Mouse (Mus musculus) limb, embryonic 15.5 days (tissue): Measurements from ENCODE around the gene Arx. TPM values are rescaled to one million over a fixed set of nuclear protein-coding genes. Genes with fewer than 3 reads are reported as not detected.

Experiments used
- ATAC-seq: fragments of 200-750 bp; cut with Nextera tagmentation; 2 replicates; pipeline ENCODE4 v1.8.0; 2017; ENCODE audit warnings: low read depth, moderate TSS enrichment; ENCODE audit not compliant: insufficient number of reproducible peaks, low FRiP score, low TSS enrichment
- H3K27ac ChIP-seq: fragments of 300-500 bp; sonication (generic); 2 replicates; pipeline ENCODE4 v1.5.1; 2015; ENCODE audit warnings: moderate library complexity, mild to moderate bottlenecking, inconsistent platforms
- H3K27me3 ChIP-seq: fragments of 300-500 bp; sonication (generic); 2 replicates; pipeline ENCODE4 v1.6.1; 2015; ENCODE audit warnings: inconsistent platforms
- H3K36me3 ChIP-seq: fragments of 300-500 bp; sonication (generic); 2 replicates; pipeline ENCODE4 v1.6.1; 2015; ENCODE audit warnings: inconsistent platforms
- H3K4me1 ChIP-seq: fragments of 300-500 bp; sonication (generic); 2 replicates; pipeline ENCODE4 v1.6.1; 2015; ENCODE audit warnings: inconsistent platforms
- H3K4me2 ChIP-seq: fragments of 300-500 bp; sonication (generic); 2 replicates; pipeline ENCODE4 v1.6.1; 2015; ENCODE audit warnings: mild to moderate bottlenecking, inconsistent platforms
- H3K4me3 ChIP-seq: fragments of 300-500 bp; sonication (generic); 2 replicates; pipeline ENCODE4 v1.5.1; 2015; ENCODE audit warnings: mild to moderate bottlenecking, inconsistent platforms
- H3K9ac ChIP-seq: fragments of 300-500 bp; sonication (generic); 2 replicates; pipeline ENCODE4 v1.6.1; 2015; ENCODE audit warnings: inconsistent platforms
- H3K9me3 ChIP-seq: fragments of 300-500 bp; sonication (generic); 2 replicates; pipeline ENCODE4 v1.6.1; 2016; ENCODE audit warnings: inconsistent platforms
- WGBS: fragments of 180-500 bp; shearing (Covaris S2); methylation state at CpG from one replicate; pipeline ENCODE4 v1.1.7; 2015; 5-methylcytosine and 5-hydroxymethylcytosine counted together
- polyA plus RNA-seq: library from polyadenylated mRNA; unstranded; fragments of >200 nt; fragmentation: Nextera tagmentation; extraction: Ambion mirVana; gene quantifications from 2 replicates; pipeline ENCODE4 v1.2.1, GENCODE M21; 2015

Arx gene
- polyA plus RNA-seq, 1 experiment from 2014 or later, result 0.40 TPM

- no peak overlapping the region for H3K9ac ChIP-seq
- no peak overlapping the region for H3K4me3 ChIP-seq
- no peak for ATAC-seq
- WGBS, result 19% methylated on average over 25 of the region's 25 CpGs
- peaks cover 14% of the 10 kb centered on the region for H3K4me1 ChIP-seq
- H3K36me3 ChIP-seq, result no peaks in the 10 kb centered on the region
- H3K27me3 ChIP-seq, result peaks cover 91% of the 10 kb centered on the region
- no peaks in the 10 kb centered on the region for H3K9me3 ChIP-seq
- no peak overlapping the region for H3K4me2 ChIP-seq
- no peak overlapping the region for H3K27ac ChIP-seq
These were observed 8.7 kb downstream of the Arx start for GRCm38 (mm10) chrX:93294736-93295490.

GRCm38 (mm10) chrX:93295819-93296218 lies 9.6 kb downstream of the Arx start:
- no peak overlapping the region for H3K4me2 ChIP-seq
- no peaks in the 10 kb centered on the region for H3K9me3 ChIP-seq
- H3K4me3 ChIP-seq, result no peak overlapping the region
- H3K36me3 ChIP-seq, result no peaks in the 10 kb centered on the region
- WGBS, result 23% methylated on average over 5 of the region's 5 CpGs
- no peak overlapping the region for H3K9ac ChIP-seq
- ATAC-seq, result no peak
- no peak overlapping the region for H3K27ac ChIP-seq
- peaks cover 92% of the 10 kb centered on the region for H3K27me3 ChIP-seq
- peaks cover 14% of the 10 kb centered on the region for H3K4me1 ChIP-seq

GRCm38 (mm10) chrX:93297001-93297441 lies 10.8 kb downstream of the Arx start:
- Histone ChIP-seq H3K27ac (no peak overlapping the region), H3K4me3 (peak overlapping the region; percentile 27), H3K9ac (no peak overlapping the region), H3K36me3 (no peaks in the 10 kb centered on the region), H3K9me3 (no peaks in the 10 kb centered on the region), H3K4me2 (peak overlapping the region; percentile 41), H3K4me1 (peaks cover 14% of the 10 kb centered on the region), H3K27me3 (peaks cover 92% of the 10 kb centered on the region)
- 16% methylated on average over 40 of the region's 40 CpGs for WGBS
- ATAC-seq, result 0 out of 2 replicates have a peak, but pooled peaks have one; percentile 24

DNA sequence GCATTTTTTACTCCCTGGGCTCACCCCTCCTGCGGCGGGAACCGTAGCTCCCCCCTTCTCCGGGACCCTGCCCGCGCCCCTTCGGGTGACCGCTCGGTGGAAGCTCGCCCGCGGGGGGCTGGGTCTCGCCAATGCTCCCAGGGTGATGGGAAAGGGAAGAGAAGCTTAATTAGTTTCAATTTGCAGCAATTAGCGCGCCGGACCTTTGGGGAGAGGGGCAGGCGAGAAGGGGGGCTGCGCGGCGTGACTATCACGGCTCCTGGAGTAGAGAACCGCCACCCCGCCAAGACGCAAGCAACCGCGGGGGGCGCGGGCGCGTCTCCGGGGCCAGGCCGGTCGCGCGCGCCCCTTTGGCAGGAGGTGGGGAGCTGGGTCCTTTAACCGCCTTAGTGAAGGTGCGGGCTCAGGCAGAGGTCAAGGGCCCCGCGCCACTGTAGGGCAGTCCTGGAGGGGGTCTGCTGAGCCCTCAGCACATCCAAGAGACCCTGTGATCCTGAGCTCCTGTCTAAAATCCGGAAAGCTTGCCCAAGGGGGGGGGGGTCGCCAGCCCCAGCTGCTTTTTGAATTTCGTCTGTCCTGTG lies 12.9 kb downstream of the Arx start:
- Histone ChIP-seq H3K36me3 (no peaks in the 10 kb centered on the region), H3K9me3 (no peaks in the 10 kb centered on the region), H3K4me2 (peak overlapping the region; percentile 46), H3K27me3 (peaks cover 90% of the 10 kb centered on the region), H3K4me1 (peaks cover 14% of the 10 kb centered on the region), H3K4me3 (peak overlapping the region; percentile 30), H3K9ac (no peak overlapping the region), H3K27ac (no peak overlapping the region)
- WGBS, result 20% methylated on average over 42 of the region's 43 CpGs
- no peak for ATAC-seq

DNA sequence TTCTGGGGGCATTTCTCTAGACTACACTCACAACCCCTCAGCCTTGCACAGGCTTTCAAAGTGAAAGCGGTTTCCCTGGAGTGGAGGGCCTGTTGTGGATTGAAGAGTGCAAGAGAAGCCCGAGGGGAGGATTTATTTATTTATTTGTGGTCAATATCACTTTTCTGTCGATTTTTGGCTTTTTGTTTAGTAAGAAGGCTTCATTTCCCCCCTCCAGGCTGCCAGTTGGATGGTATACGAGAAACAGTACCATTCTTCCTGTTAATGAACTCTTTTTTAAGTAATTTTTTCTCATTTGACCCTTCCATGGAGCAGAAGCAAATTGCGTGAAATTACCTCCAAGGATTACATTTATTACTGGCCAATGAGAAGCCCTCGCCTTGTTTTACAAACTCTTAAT lies 13.5 kb downstream of the Arx start:
- H3K4me3 ChIP-seq, result no peak overlapping the region
- no peaks in the 10 kb centered on the region for H3K36me3 ChIP-seq
- H3K9me3 ChIP-seq, result no peaks in the 10 kb centered on the region
- no peak for ATAC-seq
- no peak overlapping the region for H3K9ac ChIP-seq
- no peak overlapping the region for H3K27ac ChIP-seq
- peaks cover 12% of the 10 kb centered on the region for H3K4me1 ChIP-seq
- no peak overlapping the region for H3K4me2 ChIP-seq
- peaks cover 83% of the 10 kb centered on the region for H3K27me3 ChIP-seq
- 20% methylated on average over 6 of the region's 6 CpGs for WGBS

DNA sequence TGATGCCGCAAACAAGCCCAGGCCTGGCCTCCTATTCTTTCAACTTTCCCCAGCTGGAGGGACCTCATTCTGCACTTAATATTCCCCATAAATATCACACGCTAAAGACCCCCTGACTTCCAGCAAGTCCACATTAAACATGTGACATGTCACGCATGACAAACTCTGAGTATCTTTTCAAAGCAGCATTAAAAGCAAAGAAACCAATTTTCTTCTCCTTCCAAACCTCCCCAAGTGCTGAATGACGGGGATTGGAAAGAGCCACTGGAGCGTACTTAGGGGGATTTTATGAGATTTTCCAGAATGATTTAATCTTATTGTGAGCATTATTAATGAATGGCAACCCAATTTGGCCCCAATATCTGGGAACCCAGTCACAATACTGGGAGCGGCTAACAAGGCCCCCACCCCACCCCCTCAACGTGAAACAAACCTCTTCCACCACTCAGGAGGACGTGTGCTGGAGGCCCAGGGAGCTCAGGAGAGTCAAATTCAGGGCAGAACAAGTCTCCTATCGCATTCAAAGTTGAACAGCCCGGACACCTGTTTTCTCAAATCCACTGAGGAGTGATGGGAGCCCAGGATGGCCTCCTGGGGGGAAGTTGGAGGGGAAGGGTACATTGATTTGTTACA lies 14.1 kb downstream of the Arx start:
- 24% methylated on average over 10 of the region's 10 CpGs for WGBS
- no peaks in the 10 kb centered on the region for H3K9me3 ChIP-seq

GRCm38 (mm10) chrX:93301798-93302197 lies 15.6 kb downstream of the Arx start:
- peaks cover 11% of the 10 kb centered on the region for H3K4me1 ChIP-seq
- H3K36me3 ChIP-seq, result no peaks in the 10 kb centered on the region
- H3K27ac ChIP-seq, result no peak overlapping the region
- no peak overlapping the region for H3K4me3 ChIP-seq
- WGBS, result 13% methylated on average over 7 of the region's 7 CpGs
- H3K9me3 ChIP-seq, result no peaks in the 10 kb centered on the region
- H3K4me2 ChIP-seq, result no peak overlapping the region
- peaks cover 66% of the 10 kb centered on the region for H3K27me3 ChIP-seq
- no peak overlapping the region for H3K9ac ChIP-seq
- ATAC-seq, result no peak

More for the DNA sequence above, 14.1 kb downstream of the Arx start:
- Histone ChIP-seq H3K36me3 (no peaks in the 10 kb centered on the region), H3K4me2 (no peak overlapping the region), H3K27me3 (peaks cover 78% of the 10 kb centered on the region), H3K9ac (no peak overlapping the region), H3K27ac (no peak overlapping the region), H3K4me3 (no peak overlapping the region), H3K4me1 (peaks cover 12% of the 10 kb centered on the region)
- no peak for ATAC-seq

GRCm38 (mm10) chrX:93305780-93306179 lies 19.5 kb downstream of the Arx start:
- H3K9me3 ChIP-seq, result no peaks in the 10 kb centered on the region
- H3K4me3 ChIP-seq, result no peak overlapping the region
- WGBS, result 90% methylated on average over 7 of the region's 7 CpGs
- H3K9ac ChIP-seq, result no peak overlapping the region
- no peak for ATAC-seq
- H3K27ac ChIP-seq, result no peak overlapping the region
- no peaks in the 10 kb centered on the region for H3K4me1 ChIP-seq
- H3K36me3 ChIP-seq, result no peaks in the 10 kb centered on the region
- H3K27me3 ChIP-seq, result peaks cover 26% of the 10 kb centered on the region
- H3K4me2 ChIP-seq, result no peak overlapping the region

DNA sequence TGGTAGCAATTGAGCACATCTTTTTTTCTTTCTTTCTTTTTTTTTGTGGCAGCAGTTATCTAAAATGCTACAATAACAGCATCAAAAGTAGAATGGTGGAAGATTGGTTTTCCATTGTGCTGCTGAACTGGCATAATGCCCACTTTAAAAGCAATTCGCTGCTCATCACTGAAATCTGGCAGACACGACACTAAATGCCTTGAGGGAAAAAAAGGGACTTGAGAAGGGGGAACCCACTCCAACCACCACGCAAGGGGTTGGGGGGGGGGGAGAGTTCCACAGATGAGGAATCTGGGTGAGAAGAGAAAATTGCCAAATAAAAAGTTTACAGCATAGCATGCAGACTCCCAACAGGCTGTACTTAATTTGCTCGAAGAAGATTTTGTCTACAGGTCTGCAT lies 31.3 kb downstream of the Arx start:
- Histone ChIP-seq H3K4me1 (no peaks in the 10 kb centered on the region), H3K36me3 (no peaks in the 10 kb centered on the region), H3K27ac (no peak overlapping the region), H3K27me3 (no peaks in the 10 kb centered on the region), H3K9ac (no peak overlapping the region), H3K4me3 (no peak overlapping the region), H3K9me3 (no peaks in the 10 kb centered on the region), H3K4me2 (no peak overlapping the region)
- ATAC-seq, result no peak
- 45% methylated on average over 4 of the region's 4 CpGs for WGBS

DNA sequence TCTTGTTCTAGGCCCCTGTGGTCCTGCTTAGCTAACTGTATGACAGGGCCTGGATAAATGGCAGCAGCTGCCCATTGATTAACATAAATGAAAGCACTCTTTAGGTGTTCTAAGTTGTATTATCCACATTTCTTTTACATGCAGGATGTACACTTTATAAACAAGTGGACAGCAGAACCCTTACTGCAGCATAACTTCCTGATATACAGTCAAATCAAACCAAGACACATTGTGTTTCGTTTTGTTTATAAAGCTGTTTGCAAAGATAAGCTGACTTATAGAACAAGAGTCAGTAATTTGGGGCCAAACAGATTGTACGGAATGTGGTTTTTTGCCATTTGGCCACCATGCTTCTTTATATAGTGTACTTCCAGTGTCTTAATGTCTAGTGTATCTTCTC lies 33.7 kb downstream of the Arx start:
- Histone ChIP-seq H3K4me2 (no peak overlapping the region), H3K36me3 (no peaks in the 10 kb centered on the region), H3K27me3 (no peaks in the 10 kb centered on the region), H3K9ac (no peak overlapping the region), H3K4me1 (no peaks in the 10 kb centered on the region), H3K9me3 (no peaks in the 10 kb centered on the region), H3K4me3 (no peak overlapping the region), H3K27ac (no peak overlapping the region)
- WGBS, result 83% methylated on average over 2 of the region's 2 CpGs
- no peak for ATAC-seq

DNA sequence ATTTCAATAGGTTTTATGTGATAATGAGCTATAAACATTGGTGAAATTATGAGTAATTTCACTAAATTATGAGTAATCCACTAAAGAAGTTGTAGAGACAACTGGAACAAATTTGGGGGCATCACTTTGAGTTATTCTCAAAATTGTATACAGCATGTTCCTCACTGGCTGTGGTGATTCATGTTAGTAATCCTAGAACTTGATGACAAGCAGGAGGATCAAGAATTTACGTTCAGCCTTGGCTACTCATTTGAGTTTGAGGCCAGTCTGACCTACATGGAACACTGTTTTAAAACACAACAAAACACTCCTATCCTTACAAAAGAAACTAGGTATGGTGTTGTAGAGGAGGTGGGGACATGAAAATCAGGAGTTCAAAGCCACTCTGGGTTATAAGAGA lies 35.1 kb downstream of the Arx start:
- H3K36me3 ChIP-seq, result no peaks in the 10 kb centered on the region
- H3K4me3 ChIP-seq, result no peak overlapping the region
- H3K4me1 ChIP-seq, result no peaks in the 10 kb centered on the region
- H3K27ac ChIP-seq, result no peak overlapping the region
- no peak overlapping the region for H3K4me2 ChIP-seq
- no peaks in the 10 kb centered on the region for H3K27me3 ChIP-seq
- H3K9ac ChIP-seq, result no peak overlapping the region
- no peak for ATAC-seq
- WGBS, result 71% methylated on average over 1 of the region's 1 CpGs
- H3K9me3 ChIP-seq, result no peaks in the 10 kb centered on the region
